Mouse (Mus musculus): ENCODE results near the gene Kazald1. TPM values are rescaled to one million over a fixed set of nuclear protein-coding genes. Genes with fewer than 3 reads are reported as not detected.

Kazald1 gene
- polyA plus RNA-seq, 1 experiment from 2014 or later, result 0.80 TPM

GRCm38 (mm10) chr19:45057724-45058112, 17.3 kb upstream of the Kazald1 start:
- H3K27me3 ChIP-seq (replicated peaks; ENCODE audit: control insufficient read depth, insufficient read depth, low read length), result no peaks in the 10 kb centered on the region
- WGBS, result 47% methylated on average over 7 of the region's 7 CpGs
- H3K4me1 ChIP-seq (replicated peaks; ENCODE audit: control insufficient read depth, insufficient read depth, low read length), result peaks cover 18% of the 10 kb centered on the region
- peak overlapping the region; percentile 67 for H3K4me3 ChIP-seq (replicated peaks; ENCODE audit: low read length)
- H3K9ac ChIP-seq (replicated peaks; ENCODE audit: low read depth, low read length), result peak overlapping the region; percentile 84
- ATAC-seq, result no peak
- H3K36me3 ChIP-seq (ENCODE audit: control insufficient read depth, insufficient read depth), result 0 out of 2 replicates have a peak, but pooled peaks cover 5% of the 10 kb centered on the region
- H3K9me3 ChIP-seq (ENCODE audit: control insufficient read depth, low read length), result no peaks in the 10 kb centered on the region
- H3K4me2 ChIP-seq (ENCODE audit: low read length), result peak overlapping the region; percentile 65
- H3K27ac ChIP-seq (ENCODE audit: low read length), result peak overlapping the region; percentile 95

GRCm38 (mm10) chr19:45058113-45058839, 16.8 kb upstream of the Kazald1 start:
- Histone ChIP-seq H3K4me3 (replicated peaks; ENCODE audit: low read length) (peak overlapping the region; percentile 67), H3K27ac (ENCODE audit: low read length) (peak overlapping the region; percentile 95), H3K36me3 (ENCODE audit: control insufficient read depth, insufficient read depth) (0 out of 2 replicates have a peak, but pooled peaks cover 5% of the 10 kb centered on the region), H3K9ac (replicated peaks; ENCODE audit: low read depth, low read length) (peak overlapping the region; percentile 84), H3K27me3 (replicated peaks; ENCODE audit: control insufficient read depth, insufficient read depth, low read length) (no peaks in the 10 kb centered on the region), H3K9me3 (ENCODE audit: control insufficient read depth, low read length) (no peaks in the 10 kb centered on the region), H3K4me2 (ENCODE audit: low read length) (peak overlapping the region; percentile 65), H3K4me1 (replicated peaks; ENCODE audit: control insufficient read depth, insufficient read depth, low read length) (peaks cover 18% of the 10 kb centered on the region)
- WGBS, result under 1% methylated on average over 34 of the region's 34 CpGs
- peak; percentile 91 for ATAC-seq

- Histone ChIP-seq H3K27me3 (replicated peaks; ENCODE audit: control insufficient read depth, insufficient read depth, low read length) (peaks cover 3% of the 10 kb centered on the region; the same call in 1 of the 2 replicates), H3K4me3 (replicated peaks; ENCODE audit: low read length) (peak overlapping the region; percentile 67), H3K9ac (replicated peaks; ENCODE audit: low read depth, low read length) (peak overlapping the region; percentile 84), H3K36me3 (ENCODE audit: control insufficient read depth, insufficient read depth) (0 out of 2 replicates have a peak, but pooled peaks cover 5% of the 10 kb centered on the region), H3K4me2 (ENCODE audit: low read length) (peak overlapping the region; percentile 65), H3K27ac (ENCODE audit: low read length) (peak overlapping the region; percentile 95), H3K4me1 (replicated peaks; ENCODE audit: control insufficient read depth, insufficient read depth, low read length) (peaks cover 18% of the 10 kb centered on the region), H3K9me3 (ENCODE audit: control insufficient read depth, low read length) (no peaks in the 10 kb centered on the region)
- no peak for ATAC-seq
- 1% methylated on average over 14 of the region's 14 CpGs for WGBS
Measured at GRCm38 (mm10) chr19:45058841-45059240, 16.2 kb upstream of the Kazald1 start.

- 39% methylated on average over 19 of the region's 20 CpGs for WGBS
- Histone ChIP-seq H3K27ac (ENCODE audit: low read length) (no peak overlapping the region), H3K9me3 (ENCODE audit: control insufficient read depth, low read length) (no peaks in the 10 kb centered on the region), H3K4me1 (replicated peaks; ENCODE audit: control insufficient read depth, insufficient read depth, low read length) (peaks cover 11% of the 10 kb centered on the region), H3K9ac (replicated peaks; ENCODE audit: low read depth, low read length) (peak overlapping the region; percentile 19; the same call in 1 of the 2 replicates), H3K4me3 (replicated peaks; ENCODE audit: low read length) (peak overlapping the region; percentile 17; the same call in 1 of the 2 replicates), H3K4me2 (ENCODE audit: low read length) (peak overlapping the region; percentile 29), H3K27me3 (replicated peaks; ENCODE audit: control insufficient read depth, insufficient read depth, low read length) (peaks cover 51% of the 10 kb centered on the region), H3K36me3 (ENCODE audit: control insufficient read depth, insufficient read depth) (no peaks in the 10 kb centered on the region)
- ATAC-seq, result peak; percentile 48; the same call in 1 of the 2 replicates
Measured at GRCm38 (mm10) chr19:45063565-45064292, 11.3 kb upstream of the Kazald1 start.

GRCm38 (mm10) chr19:45065226-45065625, 9.8 kb upstream of the Kazald1 start:
- no peak overlapping the region for H3K27ac ChIP-seq (ENCODE audit: low read length)

GRCm38 (mm10) chr19:45067170-45067569, 7.9 kb upstream of the Kazald1 start:
- 5% methylated on average over 17 of the region's 17 CpGs for WGBS
- Histone ChIP-seq H3K4me3 (replicated peaks; ENCODE audit: low read length) (no peak overlapping the region), H3K36me3 (ENCODE audit: control insufficient read depth, insufficient read depth) (no peaks in the 10 kb centered on the region), H3K4me2 (ENCODE audit: low read length) (no peak overlapping the region), H3K9me3 (ENCODE audit: control insufficient read depth, low read length) (no peaks in the 10 kb centered on the region), H3K27me3 (replicated peaks; ENCODE audit: control insufficient read depth, insufficient read depth, low read length) (peaks cover 54% of the 10 kb centered on the region), H3K27ac (ENCODE audit: low read length) (no peak overlapping the region), H3K4me1 (replicated peaks; ENCODE audit: control insufficient read depth, insufficient read depth, low read length) (peaks cover 4% of the 10 kb centered on the region), H3K9ac (replicated peaks; ENCODE audit: low read depth, low read length) (no peak overlapping the region)
- no peak for ATAC-seq

More at GRCm38 (mm10) chr19:45065226-45065625, 9.8 kb upstream of the Kazald1 start:
- peaks cover 51% of the 10 kb centered on the region for H3K27me3 ChIP-seq (replicated peaks; ENCODE audit: control insufficient read depth, insufficient read depth, low read length)
- H3K36me3 ChIP-seq (ENCODE audit: control insufficient read depth, insufficient read depth), result no peaks in the 10 kb centered on the region
- no peak overlapping the region for H3K9ac ChIP-seq (replicated peaks; ENCODE audit: low read depth, low read length)
- ATAC-seq, result no peak
- WGBS, result 2% methylated on average over 20 of the region's 21 CpGs
- no peak overlapping the region for H3K4me2 ChIP-seq (ENCODE audit: low read length)
- no peaks in the 10 kb centered on the region for H3K9me3 ChIP-seq (ENCODE audit: control insufficient read depth, low read length)
- H3K4me3 ChIP-seq (replicated peaks; ENCODE audit: low read length), result no peak overlapping the region
- peaks cover 4% of the 10 kb centered on the region for H3K4me1 ChIP-seq (replicated peaks; ENCODE audit: control insufficient read depth, insufficient read depth, low read length)

GRCm38 (mm10) chr19:45067758-45068510, 7.1 kb upstream of the Kazald1 start:
- Histone ChIP-seq H3K4me2 (ENCODE audit: low read length) (no peak overlapping the region), H3K27me3 (replicated peaks; ENCODE audit: control insufficient read depth, insufficient read depth, low read length) (peaks cover 54% of the 10 kb centered on the region), H3K9ac (replicated peaks; ENCODE audit: low read depth, low read length) (no peak overlapping the region), H3K9me3 (ENCODE audit: control insufficient read depth, low read length) (no peaks in the 10 kb centered on the region), H3K36me3 (ENCODE audit: control insufficient read depth, insufficient read depth) (no peaks in the 10 kb centered on the region), H3K4me3 (replicated peaks; ENCODE audit: low read length) (no peak overlapping the region), H3K27ac (ENCODE audit: low read length) (no peak overlapping the region), H3K4me1 (replicated peaks; ENCODE audit: control insufficient read depth, insufficient read depth, low read length) (peaks cover 4% of the 10 kb centered on the region)
- ATAC-seq, result no peak
- WGBS, result 78% methylated on average over 7 of the region's 7 CpGs

- peaks cover 39% of the 10 kb centered on the region for H3K27me3 ChIP-seq (replicated peaks; ENCODE audit: control insufficient read depth, insufficient read depth, low read length)
- H3K27ac ChIP-seq (ENCODE audit: low read length), result peak overlapping the region; percentile 94
- peak overlapping the region; percentile 83 for H3K4me2 ChIP-seq (ENCODE audit: low read length)
- peaks cover 24% of the 10 kb centered on the region for H3K4me1 ChIP-seq (replicated peaks; ENCODE audit: control insufficient read depth, insufficient read depth, low read length)
- no peaks in the 10 kb centered on the region for H3K9me3 ChIP-seq (ENCODE audit: control insufficient read depth, low read length)
- peak overlapping the region; percentile 76 for H3K4me3 ChIP-seq (replicated peaks; ENCODE audit: low read length)
- peak; percentile 62 for ATAC-seq
- H3K9ac ChIP-seq (replicated peaks; ENCODE audit: low read depth, low read length), result peak overlapping the region; percentile 69
- 8% methylated on average over 20 of the region's 20 CpGs for WGBS
- no peaks in the 10 kb centered on the region for H3K36me3 ChIP-seq (ENCODE audit: control insufficient read depth, insufficient read depth)
Measured at GRCm38 (mm10) chr19:45073871-45074542, 1.0 kb upstream of the Kazald1 start.
